Mouse (Mus musculus) limb, embryonic 10.5 days (tissue): Measurements from ENCODE around the gene Cacnb4. TPM values are rescaled to one million over a fixed set of nuclear protein-coding genes. Genes with fewer than 3 reads are reported as not detected.

Source experiments
- DNase-seq: peaks from one replicate; pipeline ENCODE4 v3.0.0-alpha.2; 2017; ENCODE audit warnings: low spot score
- H3K27ac ChIP-seq: fragments of 300-500 bp; sonication (generic); 2 replicates; pipeline ENCODE4 v1.5.1; 2016; ENCODE audit warnings: mild to moderate bottlenecking
- H3K27me3 ChIP-seq: fragments of 300-500 bp; sonication (generic); 2 replicates; pipeline ENCODE4 v1.6.1; 2016; ENCODE audit warnings: low read depth, mild to moderate bottlenecking; ENCODE audit not compliant: poor library complexity, severe bottlenecking
- H3K36me3 ChIP-seq: fragments of 300-500 bp; sonication (generic); 2 replicates; pipeline ENCODE4 v1.6.1; 2016; ENCODE audit warnings: mild to moderate bottlenecking, moderate library complexity
- H3K4me1 ChIP-seq: fragments of 300-500 bp; sonication (generic); 2 replicates; pipeline ENCODE4 v1.6.1; 2016
- H3K4me3 ChIP-seq: fragments of 300-500 bp; sonication (generic); 2 replicates; pipeline ENCODE4 v1.5.1; 2016; ENCODE audit warnings: mild to moderate bottlenecking, moderate library complexity
- H3K9me3 ChIP-seq: fragments of 300-500 bp; sonication (generic); replicated peaks from 2 replicates; pipeline ENCODE4 v1.6.1; 2016; ENCODE audit warnings: mild to moderate bottlenecking
- WGBS: fragments of 180-500 bp; shearing (Covaris S2); methylation state at CpG from one replicate; pipeline ENCODE4 v1.1.7; 2016; 5-methylcytosine and 5-hydroxymethylcytosine counted together
- polyA plus RNA-seq: library from polyadenylated mRNA; unstranded; fragments of >200 nt; fragmentation: Nextera tagmentation; extraction: Ambion mirVana; gene quantifications from 2 replicates; pipeline ENCODE4 v1.2.1, GENCODE M21; 2016

The Cacnb4 gene
- polyA plus RNA-seq: 0.29 and 0.56 TPM in 2 replicates

GRCm38 (mm10) chr2:52676023-52676912 is at the start of gene Cacnb4:
Cacnb4 (minus strand) TSS chr2:52676831.
- peak; percentile 76 for DNase-seq
- Histone ChIP-seq H3K27ac (peak within 1 kb of the TSS; percentile 88), H3K9me3 (no peaks in the 10 kb centered on the region), H3K36me3 (no peaks in the 10 kb centered on the region), H3K4me3 (peak within 1 kb of the TSS; percentile 82), H3K27me3 (peaks cover 65% of the 10 kb centered on the region), H3K4me1 (peaks cover 21% of the 10 kb centered on the region)
- WGBS: under 1% methylated on average over 49 of the region's 77 CpGs

- no peak for DNase-seq
- H3K27ac ChIP-seq: no peak overlapping the region
- 65% methylated on average over 13 of the region's 13 CpGs for WGBS
- no peak overlapping the region for H3K4me3 ChIP-seq
- H3K36me3 ChIP-seq: peaks cover 6% of the 10 kb centered on the region; the same call in 1 of the 2 replicates
- H3K9me3 ChIP-seq: no peaks in the 10 kb centered on the region
- peaks cover 6% of the 10 kb centered on the region; the same call in 1 of the 2 replicates for H3K4me1 ChIP-seq
- H3K27me3 ChIP-seq: no peaks in the 10 kb centered on the region
Observed at GRCm38 (mm10) chr2:52720231-52721025, 43.8 kb upstream of the Cacnb4 start.

- no peaks in the 10 kb centered on the region for H3K9me3 ChIP-seq
- DNase-seq: no peak
- H3K4me3 ChIP-seq: no peak overlapping the region
- 94% methylated on average over 5 of the region's 5 CpGs for WGBS
- peaks cover 6% of the 10 kb centered on the region; the same call in 1 of the 2 replicates for H3K4me1 ChIP-seq
- peaks cover 30% of the 10 kb centered on the region for H3K36me3 ChIP-seq
- H3K27ac ChIP-seq: no peak overlapping the region
- no peaks in the 10 kb centered on the region for H3K27me3 ChIP-seq
Observed at GRCm38 (mm10) chr2:52717076-52717475, 40.4 kb upstream of the Cacnb4 start.

- H3K9me3 ChIP-seq: no peaks in the 10 kb centered on the region
- no peak overlapping the region for H3K27ac ChIP-seq
- DNase-seq: no peak
- peaks cover 4% of the 10 kb centered on the region; the same call in 1 of the 2 replicates for H3K4me1 ChIP-seq
- H3K27me3 ChIP-seq: no peaks in the 10 kb centered on the region
- WGBS: 96% methylated on average over 6 of the region's 6 CpGs
- H3K4me3 ChIP-seq: no peak overlapping the region
- H3K36me3 ChIP-seq: peaks cover 32% of the 10 kb centered on the region
Observed at GRCm38 (mm10) chr2:52715538-52715937, 38.9 kb upstream of the Cacnb4 start.

- H3K36me3 ChIP-seq: peaks cover 45% of the 10 kb centered on the region
- no peaks in the 10 kb centered on the region for H3K9me3 ChIP-seq
- H3K27me3 ChIP-seq: no peaks in the 10 kb centered on the region
- H3K4me3 ChIP-seq: no peak overlapping the region
- no peak overlapping the region for H3K27ac ChIP-seq
- WGBS: 95% methylated on average over 4 of the region's 4 CpGs
- H3K4me1 ChIP-seq: no peaks in the 10 kb centered on the region
- DNase-seq: no peak
Observed at GRCm38 (mm10) chr2:52714111-52714510, 37.5 kb upstream of the Cacnb4 start.

GRCm38 (mm10) chr2:52710804-52711203 is 34.2 kb upstream of the Cacnb4 start:
- Histone ChIP-seq H3K4me1 (no peaks in the 10 kb centered on the region), H3K27ac (no peak overlapping the region), H3K9me3 (no peaks in the 10 kb centered on the region), H3K4me3 (no peak overlapping the region), H3K36me3 (peaks cover 57% of the 10 kb centered on the region), H3K27me3 (no peaks in the 10 kb centered on the region)
- DNase-seq: no peak
- 93% methylated on average over 2 of the region's 2 CpGs for WGBS

GRCm38 (mm10) chr2:52709417-52709816 is 32.8 kb upstream of the Cacnb4 start:
- no peak overlapping the region for H3K27ac ChIP-seq
- 92% methylated on average over 5 of the region's 5 CpGs for WGBS
- H3K4me3 ChIP-seq: no peak overlapping the region
- H3K9me3 ChIP-seq: no peaks in the 10 kb centered on the region
- peaks cover 55% of the 10 kb centered on the region for H3K36me3 ChIP-seq
- no peak for DNase-seq
- no peaks in the 10 kb centered on the region for H3K4me1 ChIP-seq
- H3K27me3 ChIP-seq: no peaks in the 10 kb centered on the region

- H3K27me3 ChIP-seq: no peaks in the 10 kb centered on the region
- H3K36me3 ChIP-seq: peaks cover 27% of the 10 kb centered on the region
- no peak for DNase-seq
- WGBS: 89% methylated on average over 11 of the region's 11 CpGs
- H3K9me3 ChIP-seq: no peaks in the 10 kb centered on the region
- no peak overlapping the region for H3K4me3 ChIP-seq
- H3K27ac ChIP-seq: no peak overlapping the region
- H3K4me1 ChIP-seq: no peaks in the 10 kb centered on the region
Observed at GRCm38 (mm10) chr2:52701368-52702036, 24.9 kb upstream of the Cacnb4 start.

GRCm38 (mm10) chr2:52700352-52700751 is 23.7 kb upstream of the Cacnb4 start:
- Histone ChIP-seq H3K27ac (no peak overlapping the region), H3K36me3 (peaks cover 17% of the 10 kb centered on the region), H3K4me1 (no peaks in the 10 kb centered on the region), H3K4me3 (no peak overlapping the region), H3K27me3 (no peaks in the 10 kb centered on the region), H3K9me3 (no peaks in the 10 kb centered on the region)
- 55% methylated on average over 5 of the region's 5 CpGs for WGBS
- no peak for DNase-seq

GRCm38 (mm10) chr2:52694604-52695003 is 18.0 kb upstream of the Cacnb4 start:
- no peaks in the 10 kb centered on the region for H3K4me1 ChIP-seq
- WGBS: 86% methylated on average over 6 of the region's 6 CpGs
- no peak overlapping the region for H3K27ac ChIP-seq
- H3K27me3 ChIP-seq: no peaks in the 10 kb centered on the region
- no peak for DNase-seq
- H3K9me3 ChIP-seq: no peaks in the 10 kb centered on the region
- H3K36me3 ChIP-seq: peaks cover 10% of the 10 kb centered on the region
- H3K4me3 ChIP-seq: no peak overlapping the region

- H3K36me3 ChIP-seq: peaks cover 8% of the 10 kb centered on the region; the same call in 1 of the 2 replicates
- no peak overlapping the region for H3K4me3 ChIP-seq
- no peak for DNase-seq
- H3K4me1 ChIP-seq: no peaks in the 10 kb centered on the region
- H3K9me3 ChIP-seq: no peaks in the 10 kb centered on the region
- WGBS: 74% methylated on average over 4 of the region's 4 CpGs
- H3K27ac ChIP-seq: no peak overlapping the region
- H3K27me3 ChIP-seq: no peaks in the 10 kb centered on the region
Observed at GRCm38 (mm10) chr2:52691745-52692144, 15.1 kb upstream of the Cacnb4 start.

GRCm38 (mm10) chr2:52686601-52687000 is 10.0 kb upstream of the Cacnb4 start:
- Histone ChIP-seq H3K27ac (no peak overlapping the region), H3K36me3 (no peaks in the 10 kb centered on the region), H3K9me3 (no peaks in the 10 kb centered on the region), H3K4me1 (no peaks in the 10 kb centered on the region), H3K4me3 (no peak overlapping the region), H3K27me3 (no peaks in the 10 kb centered on the region)
- DNase-seq: no peak
- 82% methylated on average over 6 of the region's 6 CpGs for WGBS
